Mouse (Mus musculus) CH12.LX (cell line): ENCODE data around the gene Ccdc185. TPM values are rescaled to one million over a fixed set of nuclear protein-coding genes. Genes with fewer than 3 reads are reported as not detected.

Experiments used
- DNase-seq: peaks from one replicate; pipeline ENCODE4 v3.0.0-alpha.2; 2013; ENCODE audit errors: extremely low read depth
- H3K27ac ChIP-seq: 2 replicates; pipeline ENCODE4 v1.5.1; 2012; ENCODE audit warnings: low read depth, mild to moderate bottlenecking, control low read depth, moderate library complexity; ENCODE audit not compliant: insufficient read depth
- H3K27me3 ChIP-seq: replicated peaks from 2 replicates; pipeline ENCODE3; 2012; ENCODE audit warnings: inconsistent platforms
- H3K36me3 ChIP-seq, 2 experiments: replicated peaks in 1 of 2; 2 replicates each; pipeline versions ENCODE3 to v1.6.1; 2012; ENCODE audit warnings: inconsistent platforms in 1 of 2, low read length in 1 of 2, mild to moderate bottlenecking in 1 of 2, mixed read lengths in 1 of 2, moderate library complexity in 1 of 2; ENCODE audit not compliant: control insufficient read depth in 1 of 2, insufficient read depth in 1 of 2
- H3K4me1 ChIP-seq, 2 experiments: 2 replicates each; pipeline ENCODE4 v1.6.1; 2012; ENCODE audit warnings: inconsistent platforms in 1 of 2, moderate library complexity in 1 of 2; ENCODE audit not compliant: insufficient read depth in 2 of 2, control insufficient read depth in 1 of 2
- H3K4me2 ChIP-seq: 2 replicates; pipeline ENCODE4 v1.6.1; 2012; ENCODE audit warnings: low read depth, mild to moderate bottlenecking, control low read depth; ENCODE audit not compliant: poor library complexity, insufficient read depth, severe bottlenecking
- H3K4me3 ChIP-seq, 3 experiments: fragments of 150-350 bp in 1 of 3; sonication (generic) in 1 of 3; replicated peaks in 1 of 3; 2 replicates each; pipeline versions ENCODE3 to v1.5.1; 2011 to 2012; ENCODE audit warnings: low read depth in 2 of 3, low read length in 2 of 3, mild to moderate bottlenecking in 2 of 3, moderate library complexity in 2 of 3, control low read depth in 1 of 3, improper control_type of control experiment in 1 of 3, inconsistent platforms in 1 of 3, mixed read lengths in 1 of 3; ENCODE audit not compliant: poor library complexity in 1 of 3
- H3K79me2 ChIP-seq: replicated peaks from 2 replicates; pipeline ENCODE4 v1.6.1; 2012; ENCODE audit warnings: mild to moderate bottlenecking, moderate library complexity; ENCODE audit not compliant: control insufficient read depth, poor library complexity, insufficient read depth, severe bottlenecking; ENCODE audit errors: extremely low read depth
- H3K9ac ChIP-seq: 2 replicates; pipeline ENCODE4 v1.6.1; 2012; ENCODE audit warnings: low read depth, mild to moderate bottlenecking, control low read depth, moderate library complexity; ENCODE audit not compliant: insufficient read depth
- H3K9me3 ChIP-seq: replicated peaks from 2 replicates; pipeline ENCODE3; 2012; ENCODE audit warnings: low read length, inconsistent platforms, mixed read lengths
- CHD1 ChIP-seq: IDR thresholded peaks from 2 replicates; pipeline ENCODE4 v1.6.1; 2012; ENCODE audit warnings: low read depth, low read length, improper control_type of control experiment, inconsistent platforms
- EP300 ChIP-seq: IDR thresholded peaks from 2 replicates; pipeline ENCODE4 v1.6.1; 2011; ENCODE audit warnings: low read length, improper control_type of control experiment
- GABPA ChIP-seq: IDR thresholded peaks from 2 replicates; pipeline ENCODE4 v1.6.1; 2012; ENCODE audit warnings: low read depth, low read length, improper control_type of control experiment, inconsistent platforms; ENCODE audit not compliant: insufficient replicate concordance
- HCFC1 ChIP-seq: IDR thresholded peaks from 2 replicates; pipeline ENCODE4 v1.6.1; 2012; ENCODE audit warnings: low read depth, mild to moderate bottlenecking, inconsistent platforms, low read length, improper control_type of control experiment
- JUND ChIP-seq: conservative IDR thresholded peaks from 2 replicates; pipeline ENCODE4 v1.6.1; 2011; ENCODE audit warnings: low read depth, low read length, improper control_type of control experiment
- MAFK ChIP-seq: IDR thresholded peaks from 2 replicates; pipeline ENCODE4 v1.6.1; 2011; ENCODE audit warnings: low read length, improper control_type of control experiment; ENCODE audit not compliant: insufficient replicate concordance
- MAX ChIP-seq: IDR thresholded peaks from 2 replicates; pipeline ENCODE4 v1.6.1; 2011; ENCODE audit warnings: low read length, improper control_type of control experiment
- MAZ ChIP-seq: IDR thresholded peaks from 2 replicates; pipeline ENCODE4 v1.6.1; 2012; ENCODE audit warnings: low read depth, mild to moderate bottlenecking, inconsistent platforms, low read length, improper control_type of control experiment, moderate library complexity
- RCOR1 ChIP-seq: conservative IDR thresholded peaks from 2 replicates; pipeline ENCODE4 v1.6.1; 2012; ENCODE audit warnings: low read depth, mild to moderate bottlenecking, inconsistent platforms, low read length, improper control_type of control experiment
- SIN3A ChIP-seq: IDR thresholded peaks from 2 replicates; pipeline ENCODE4 v1.6.1; 2012; ENCODE audit warnings: low read length, improper control_type of control experiment, inconsistent platforms
- SMC3 ChIP-seq: IDR thresholded peaks from 2 replicates; pipeline ENCODE4 v1.6.1; 2011; ENCODE audit warnings: low read depth, low read length, improper control_type of control experiment
- TBP ChIP-seq: conservative IDR thresholded peaks from 2 replicates; pipeline ENCODE4 v1.6.1; 2011; ENCODE audit warnings: low read depth, low read length, improper control_type of control experiment
- USF1 ChIP-seq: IDR thresholded peaks from 2 replicates; pipeline ENCODE4 v1.6.1; 2014; ENCODE audit warnings: low read depth, mild to moderate bottlenecking, inconsistent platforms, low read length, improper control_type of control experiment
- ZKSCAN1 ChIP-seq: IDR thresholded peaks from 2 replicates; pipeline ENCODE4 v1.6.1; 2012; ENCODE audit warnings: low read depth, inconsistent platforms, low read length, improper control_type of control experiment, borderline replicate concordance
- dilution Hi-C: fragments of 300-500 bp; cut with MboI; formaldehyde crosslinking; loops from 2 replicates; pipeline ENCODE4 v1.14.3; 2020; ENCODE audit warnings: low sequenced_read_pairs; ENCODE audit not compliant: extremely low pct_unique_long_range_greater_than_20kb, extremely low pct_ligation_motif_present
- in situ Hi-C: fragments of 300-500 bp; cut with MboI; formaldehyde crosslinking; loops from 3 replicates; pipeline ENCODE4 v1.14.3; 2019; ENCODE audit warnings: low sequenced_read_pairs, low pct_ligation_motif_present, low pct_unique_long_range_greater_than_20kb, mixed read lengths
- polyA plus RNA-seq: library from polyadenylated mRNA; unstranded; fragments of >175 nt; gene quantifications from 2 replicates; pipeline ENCODE4 v1.2.1, GENCODE M21; 2012; ENCODE audit warnings: low read depth; ENCODE audit not compliant: insufficient read length
- total RNA-seq, 2 experiments: library from RNA; depleted of rRNA; stranded (reverse); fragments of 300-350 nt in 1 of 2; fragments of >200 nt in 1 of 2; gene quantifications; 2 replicates each; pipeline ENCODE4 v1.2.3; 2012 to 2014

The Ccdc185 gene
- total and polyA plus RNA-seq, 3 experiments, result not detected

- TF ChIP-seq MAX, result no peak
- TF ChIP-seq MAZ, result no peak
- TF ChIP-seq GABPA, result no peak
- no peaks in the 10 kb centered on the region for H3K9me3 ChIP-seq
Observed at GRCm38 (mm10) chr1:182729002-182729401, 20.0 kb downstream of the Ccdc185 start.

GRCm38 (mm10) chr1:182727541-182727940 is 21.4 kb downstream of the Ccdc185 start:
- no peak overlapping the region for H3K9ac ChIP-seq
- TF ChIP-seq HCFC1, result no peak
- TF ChIP-seq TBP, result no peak
- no peak for TF ChIP-seq CHD1
- TF ChIP-seq MAZ, result no peak
- no peak for TF ChIP-seq SIN3A
- no peak for TF ChIP-seq EP300
- TF ChIP-seq MAFK, result no peak
- no peak for TF ChIP-seq JUND
- no peak for TF ChIP-seq USF1
- TF ChIP-seq ZKSCAN1, result no peak
- TF ChIP-seq RCOR1, result no peak
- no peak for TF ChIP-seq SMC3
- H3K9me3 ChIP-seq, result no peaks in the 10 kb centered on the region
- DNase-seq, result no peak
- peaks cover 0 to under 1% of the 10 kb centered on the region in 2 experiments; a peak in 2 of 4 replicates for H3K4me1 ChIP-seq
- in situ Hi-C loops (no loop called here), dilution Hi-C loops (no loop called here)
- H3K4me2 ChIP-seq, result no peak overlapping the region
- H3K27ac ChIP-seq, result no peak overlapping the region
- H3K79me2 ChIP-seq, result no peaks in the 10 kb centered on the region
- no peak overlapping the region for H3K4me3 ChIP-seq
- H3K27me3 ChIP-seq, result no peaks in the 10 kb centered on the region
- H3K36me3 ChIP-seq, result no peaks in the 10 kb centered on the region

More at GRCm38 (mm10) chr1:182729002-182729401, 20.0 kb downstream of the Ccdc185 start:
- Histone ChIP-seq H3K27ac (no peak overlapping the region), H3K4me1 (no peaks in the 10 kb centered on the region), H3K36me3 (no peaks in the 10 kb centered on the region), H3K79me2 (no peaks in the 10 kb centered on the region), H3K4me3 (no peak overlapping the region), H3K9ac (no peak overlapping the region), H3K27me3 (no peaks in the 10 kb centered on the region), H3K4me2 (no peak overlapping the region)
- dilution Hi-C loops, result no loop called here
- in situ Hi-C loops, result no loop called here
- DNase-seq, result no peak
